Mouse (Mus musculus): ENCODE results near the gene Litaf.
"Not testable (repeated sequence)": the region's sequence is repeated elsewhere in the genome, so short reads cannot be mapped to it uniquely, and the experiment has no call there.

The Litaf gene

GRCm38 (mm10) chr16:11023618-11024017, 42.3 kb downstream of the Litaf start:
- DNase-seq (ENCODE audit: low read depth, low spot score), result no peak

GRCm38 (mm10) chr16:11022113-11022489, 43.9 kb downstream of the Litaf start:
- no peak for DNase-seq (ENCODE audit: low read depth, low spot score)

- no peak for DNase-seq (ENCODE audit: low read depth, low spot score)
Observed at GRCm38 (mm10) chr16:11021403-11022112, 44.4 kb downstream of the Litaf start.

- no peak for DNase-seq (ENCODE audit: low read depth, low spot score)
Observed at GRCm38 (mm10) chr16:11017807-11018595, 48.0 kb downstream of the Litaf start.

- no peak for DNase-seq (ENCODE audit: low read depth, low spot score)
Observed at GRCm38 (mm10) chr16:11016353-11016752, 49.6 kb downstream of the Litaf start.

GRCm38 (mm10) chr16:11014407-11014806, 51.5 kb downstream of the Litaf start:
- DNase-seq (ENCODE audit: low read depth, low spot score), result no peak

- DNase-seq (ENCODE audit: low read depth, low spot score), result not testable (repeated sequence)
Observed at GRCm38 (mm10) chr16:11013464-11014147, 52.4 kb downstream of the Litaf start.

- no peak for DNase-seq (ENCODE audit: low read depth, low spot score)
Observed at GRCm38 (mm10) chr16:11012571-11013463, 53.1 kb downstream of the Litaf start.

- no peak for DNase-seq (ENCODE audit: low read depth, low spot score)
Observed at GRCm38 (mm10) chr16:11011939-11012338, 54.0 kb downstream of the Litaf start.

GRCm38 (mm10) chr16:11011206-11011605, 54.8 kb downstream of the Litaf start:
- DNase-seq (ENCODE audit: low read depth, low spot score), result no peak

GRCm38 (mm10) chr16:11010270-11010669, 55.7 kb downstream of the Litaf start:
- DNase-seq (ENCODE audit: low read depth, low spot score), result no peak

GRCm38 (mm10) chr16:11008162-11008991, 57.6 kb downstream of the Litaf start:
- no peak for DNase-seq (ENCODE audit: low read depth, low spot score)

- peak; percentile 68 for DNase-seq (ENCODE audit: low read depth, low spot score)
Observed at GRCm38 (mm10) chr16:11006100-11006499, 59.9 kb downstream of the Litaf start.

GRCm38 (mm10) chr16:11001703-11002659, 64.0 kb downstream of the Litaf start:
- no peak for DNase-seq (ENCODE audit: low read depth, low spot score)

- DNase-seq (ENCODE audit: low read depth, low spot score), result no peak
Observed at GRCm38 (mm10) chr16:10999809-11000208, 66.1 kb downstream of the Litaf start.

GRCm38 (mm10) chr16:10998224-10998623, 67.7 kb downstream of the Litaf start:
- DNase-seq (ENCODE audit: low read depth, low spot score), result no peak

- no peak for DNase-seq (ENCODE audit: low read depth, low spot score)
Observed at GRCm38 (mm10) chr16:10996576-10996975, 69.4 kb downstream of the Litaf start.

GRCm38 (mm10) chr16:10993032-10993744, 72.8 kb downstream of the Litaf start:
- DNase-seq (ENCODE audit: low read depth, low spot score), result peak; percentile 96
